Mouse (Mus musculus) kidney, embryonic 16.5 days (tissue): Measurements from ENCODE around the gene Nova2. TPM values are rescaled to one million over a fixed set of nuclear protein-coding genes. Genes with fewer than 3 reads are reported as not detected.

Experiments used
- ATAC-seq: fragments of 200-750 bp; cut with Nextera tagmentation; 2 replicates; pipeline ENCODE4 v1.8.0; 2017; ENCODE audit warnings: moderate TSS enrichment; ENCODE audit not compliant: low FRiP score, low TSS enrichment
- H3K27ac ChIP-seq: fragments of 300-500 bp; sonication (generic); 2 replicates; pipeline ENCODE4 v1.5.1; 2014; ENCODE audit warnings: low read length
- H3K27me3 ChIP-seq: fragments of 300-500 bp; sonication (generic); 2 replicates; pipeline ENCODE4 v1.6.1; 2014; ENCODE audit warnings: low read length, control low read depth, mixed read lengths; ENCODE audit not compliant: insufficient read depth
- H3K36me3 ChIP-seq: fragments of 300-500 bp; sonication (generic); 2 replicates; pipeline ENCODE4 v1.6.1; 2014; ENCODE audit warnings: low read length, control low read depth, mixed read lengths; ENCODE audit not compliant: insufficient read depth
- H3K4me1 ChIP-seq: fragments of 300-500 bp; sonication (generic); 2 replicates; pipeline ENCODE4 v1.6.1; 2014; ENCODE audit warnings: low read length, control low read depth, mixed read lengths; ENCODE audit not compliant: insufficient read depth
- H3K4me2 ChIP-seq: fragments of 300-500 bp; sonication (generic); replicated peaks from 2 replicates; pipeline ENCODE4 v1.6.1; 2014; ENCODE audit warnings: low read depth, low read length
- H3K4me3 ChIP-seq: fragments of 300-500 bp; sonication (generic); 2 replicates; pipeline ENCODE4 v1.5.1; 2014; ENCODE audit warnings: mild to moderate bottlenecking, low read length
- H3K9ac ChIP-seq: fragments of 300-500 bp; sonication (generic); replicated peaks from 2 replicates; pipeline ENCODE4 v1.6.1; 2014; ENCODE audit warnings: low read length
- H3K9me3 ChIP-seq: fragments of 300-500 bp; sonication (generic); 2 replicates; pipeline ENCODE4 v1.6.1; 2016; ENCODE audit warnings: low read length, control low read depth
- whole genome bisulfite sequencing: fragments of 180-500 bp; shearing (Covaris S2); extraction: QIAGEN DNeasy Blood & Tissue Kit; methylation state at CpG from one replicate; pipeline ENCODE4 v1.1.7; 2014; 5-methylcytosine and 5-hydroxymethylcytosine counted together
- polyA plus RNA-seq: library from polyadenylated mRNA; unstranded; fragments of >200 nt; fragmentation: Nextera tagmentation; extraction: Ambion mirVana; gene quantifications from 2 replicates; pipeline ENCODE4 v1.2.1, GENCODE M21; 2015

The Nova2 gene
- polyA plus RNA-seq, 1 experiment from 2014 or later: 0.77 TPM

DNA sequence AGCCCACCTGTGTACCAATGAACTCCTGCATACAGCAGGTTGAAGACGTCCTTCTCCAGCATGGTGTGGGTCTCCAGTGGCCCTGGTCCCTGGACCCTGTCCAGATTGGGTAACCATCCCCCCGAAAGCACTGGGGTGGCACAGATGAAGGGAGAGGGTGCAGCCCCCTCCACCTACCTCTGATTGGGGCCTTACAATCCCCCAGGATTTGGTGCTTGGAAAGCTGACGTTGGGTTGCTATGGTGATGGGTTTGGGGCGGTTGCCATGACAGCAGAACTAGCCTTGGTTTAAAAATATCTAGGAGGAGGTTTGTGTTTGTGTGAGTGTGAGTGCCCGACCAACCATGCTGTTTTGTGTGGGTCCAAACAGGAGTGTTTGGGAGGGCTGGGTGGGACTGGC, 2.9 kb upstream of the Nova2 start:
- Histone ChIP-seq H3K36me3 (no peaks in the 10 kb centered on the region), H3K9me3 (no peaks in the 10 kb centered on the region), H3K4me1 (peaks cover 9% of the 10 kb centered on the region; the same call in 1 of the 2 replicates), H3K4me3 (no peak overlapping the region), H3K27me3 (peaks cover 57% of the 10 kb centered on the region), H3K9ac (no peak overlapping the region), H3K4me2 (no peak overlapping the region), H3K27ac (no peak overlapping the region)
- ATAC-seq: no peak
- WGBS: 48% methylated on average over 5 of the region's 5 CpGs

DNA sequence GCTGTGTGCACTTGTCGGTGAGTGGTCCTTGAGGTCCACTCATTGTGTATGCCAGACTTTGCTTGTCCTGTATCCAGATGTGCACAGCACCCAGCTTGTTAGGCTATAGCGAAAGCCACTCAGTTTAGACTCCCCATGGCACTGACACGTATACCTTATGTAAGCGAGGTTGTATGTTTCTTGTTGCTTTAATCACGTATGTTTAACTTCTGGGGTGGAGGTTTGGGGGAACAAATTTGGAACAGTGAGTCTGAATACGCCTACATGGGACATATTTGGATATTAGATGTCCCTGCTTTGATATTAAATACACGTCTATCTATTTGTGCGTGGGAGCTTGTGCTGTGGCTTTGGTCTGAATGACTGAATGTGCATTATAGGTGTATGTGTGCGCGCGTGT, 2.4 kb upstream of the Nova2 start:
- no peak for ATAC-seq
- peaks cover 60% of the 10 kb centered on the region for H3K27me3 ChIP-seq
- WGBS: 69% methylated on average over 11 of the region's 11 CpGs

DNA sequence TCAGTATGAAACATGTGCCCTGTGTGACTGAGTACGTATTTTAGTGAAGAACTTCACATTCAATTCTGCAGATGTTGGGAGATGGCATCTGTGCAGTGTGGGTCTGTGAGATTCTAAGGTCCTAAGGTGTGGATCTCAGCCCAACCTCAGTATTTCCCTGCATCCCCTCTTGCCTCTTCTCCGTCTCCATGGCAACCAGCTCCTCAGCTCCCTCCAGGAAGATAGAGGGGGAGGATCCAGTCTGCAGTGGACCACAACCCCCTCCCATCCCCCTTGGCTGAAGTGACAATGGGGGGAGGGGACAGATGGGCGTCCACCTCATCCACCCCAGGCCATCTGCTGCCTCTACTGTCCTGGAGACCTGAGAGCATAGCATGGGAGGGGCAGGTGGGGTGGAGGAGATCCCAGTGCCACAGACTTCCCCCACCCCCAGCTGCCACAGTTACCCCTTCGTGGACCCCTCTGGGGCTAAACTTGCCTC, 1.9 kb upstream of the Nova2 start:
- H3K27me3 ChIP-seq: peaks cover 62% of the 10 kb centered on the region

More for the DNA sequence above, 2.4 kb upstream of the Nova2 start:
- Histone ChIP-seq H3K4me1 (peaks cover 9% of the 10 kb centered on the region; the same call in 1 of the 2 replicates), H3K36me3 (no peaks in the 10 kb centered on the region), H3K4me2 (no peak overlapping the region), H3K27ac (no peak overlapping the region), H3K9ac (no peak overlapping the region), H3K4me3 (no peak overlapping the region), H3K9me3 (no peaks in the 10 kb centered on the region)

DNA sequence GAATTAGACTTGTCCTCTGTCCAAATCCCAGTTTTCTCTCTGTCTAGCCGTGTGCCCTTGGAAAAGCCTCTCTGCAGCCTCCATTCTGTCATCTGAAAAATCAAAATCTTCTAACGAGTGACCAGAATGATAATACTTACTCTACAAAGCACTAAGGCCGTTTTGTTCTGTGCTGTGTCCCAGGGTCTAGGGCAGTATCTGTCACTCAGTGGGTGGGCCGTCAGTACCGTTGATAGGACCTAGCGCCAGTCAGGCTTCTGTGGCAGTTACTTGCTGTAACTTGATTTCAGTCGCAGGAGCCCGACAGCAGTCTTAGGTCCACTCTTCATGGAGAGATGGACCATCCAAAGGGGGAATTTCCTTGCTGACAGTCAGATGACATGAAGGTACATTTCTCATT, 1.4 kb upstream of the Nova2 start:
- H3K4me1 ChIP-seq: peaks cover 9% of the 10 kb centered on the region; the same call in 1 of the 2 replicates
- WGBS: 10% methylated on average over 8 of the region's 8 CpGs
- H3K9me3 ChIP-seq: no peaks in the 10 kb centered on the region
- peaks cover 60% of the 10 kb centered on the region for H3K27me3 ChIP-seq
- ATAC-seq: no peak
- no peak overlapping the region for H3K27ac ChIP-seq
- H3K4me3 ChIP-seq: no peak overlapping the region
- no peak overlapping the region for H3K4me2 ChIP-seq
- H3K9ac ChIP-seq: no peak overlapping the region
- H3K36me3 ChIP-seq: no peaks in the 10 kb centered on the region

More for the DNA sequence above, 1.9 kb upstream of the Nova2 start:
- Histone ChIP-seq H3K4me2 (no peak overlapping the region), H3K27ac (no peak overlapping the region), H3K9ac (no peak overlapping the region), H3K36me3 (no peaks in the 10 kb centered on the region), H3K4me3 (no peak overlapping the region), H3K4me1 (peaks cover 9% of the 10 kb centered on the region; the same call in 1 of the 2 replicates), H3K9me3 (no peaks in the 10 kb centered on the region)
- 34% methylated on average over 4 of the region's 4 CpGs for WGBS
- ATAC-seq: no peak

DNA sequence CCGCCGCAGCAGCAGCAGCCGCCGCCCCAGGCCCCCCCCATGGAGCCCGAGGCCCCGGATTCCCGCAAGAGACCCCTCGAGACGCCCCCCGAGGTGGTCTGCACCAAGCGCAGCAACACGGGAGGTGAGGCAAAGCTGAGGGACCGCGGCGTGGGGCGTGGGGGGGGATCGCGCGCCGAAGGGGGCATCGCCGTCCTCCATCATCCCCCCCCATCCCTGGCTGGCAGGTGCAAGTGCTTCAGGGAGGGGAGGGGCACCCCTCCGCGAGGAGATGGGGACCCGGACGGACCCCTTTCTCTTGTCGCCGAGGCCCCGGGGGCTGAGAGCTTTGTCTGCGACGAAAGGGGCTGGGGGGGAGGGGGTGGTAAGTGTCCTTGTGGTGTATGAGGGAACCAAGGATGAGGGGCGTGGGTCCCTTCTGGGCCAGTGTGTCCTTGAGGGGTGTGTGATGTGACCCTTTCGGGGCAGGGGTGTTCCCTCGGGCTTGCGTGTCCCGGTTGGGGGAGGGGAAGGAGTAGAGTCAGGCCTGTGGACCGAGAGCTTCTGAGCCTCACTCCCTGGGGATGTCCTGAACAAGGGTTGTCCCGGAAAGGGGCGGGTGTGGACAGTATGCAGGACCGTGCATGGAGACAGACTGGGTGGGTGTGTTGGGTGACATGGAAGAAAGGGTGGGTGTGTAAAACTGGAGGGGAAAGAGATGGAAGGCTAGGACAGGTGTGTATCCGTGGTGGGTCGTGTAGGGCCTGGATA, 528 bp downstream of the Nova2 start:
- Histone ChIP-seq H3K4me1 (peaks cover 9% of the 10 kb centered on the region; the same call in 1 of the 2 replicates), H3K27me3 (peaks cover 59% of the 10 kb centered on the region)

DNA sequence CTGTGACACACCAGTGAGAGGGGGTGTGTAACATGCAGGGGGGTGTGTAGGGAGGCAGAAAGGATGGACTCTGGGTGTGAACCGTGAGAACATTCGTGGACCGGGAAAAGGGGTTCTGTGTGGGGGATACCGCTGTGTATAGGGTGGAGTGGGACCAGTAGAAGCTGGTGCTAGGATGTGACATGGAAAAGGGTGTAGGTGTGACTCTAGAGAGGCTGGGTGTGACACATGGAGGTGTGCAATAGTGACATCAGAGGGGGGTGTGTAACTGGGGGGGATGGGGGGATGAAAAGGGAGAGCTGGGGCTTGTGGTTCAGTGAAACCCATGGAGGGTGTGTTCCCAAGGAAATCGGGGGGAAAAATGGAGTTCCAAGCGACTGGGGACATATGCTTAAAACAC, 1.2 kb downstream of the Nova2 start:
- Histone ChIP-seq H3K27ac (peak overlapping the region; percentile 14; the same call in 1 of the 2 replicates), H3K4me3 (peak overlapping the region; percentile 57), H3K36me3 (no peaks in the 10 kb centered on the region), H3K27me3 (peaks cover 59% of the 10 kb centered on the region), H3K4me2 (peak overlapping the region; percentile 26), H3K9ac (no peak overlapping the region), H3K9me3 (no peaks in the 10 kb centered on the region), H3K4me1 (peaks cover 9% of the 10 kb centered on the region; the same call in 1 of the 2 replicates)
- 0 out of 2 replicates have a peak, but pooled peaks have one; percentile 16 for ATAC-seq
- 50% methylated on average over 6 of the region's 6 CpGs for WGBS

More for the DNA sequence above, 528 bp downstream of the Nova2 start:
- ATAC-seq: peak; percentile 49
- H3K27ac ChIP-seq: peak overlapping the region; percentile 51; the same call in 1 of the 2 replicates
- peak overlapping the region; percentile 81 for H3K4me2 ChIP-seq
- no peaks in the 10 kb centered on the region for H3K36me3 ChIP-seq
- no peaks in the 10 kb centered on the region for H3K9me3 ChIP-seq
- H3K4me3 ChIP-seq: peak overlapping the region; percentile 57
- H3K9ac ChIP-seq: peak overlapping the region; percentile 69
- 2% methylated on average over 17 of the region's 42 CpGs for WGBS

DNA sequence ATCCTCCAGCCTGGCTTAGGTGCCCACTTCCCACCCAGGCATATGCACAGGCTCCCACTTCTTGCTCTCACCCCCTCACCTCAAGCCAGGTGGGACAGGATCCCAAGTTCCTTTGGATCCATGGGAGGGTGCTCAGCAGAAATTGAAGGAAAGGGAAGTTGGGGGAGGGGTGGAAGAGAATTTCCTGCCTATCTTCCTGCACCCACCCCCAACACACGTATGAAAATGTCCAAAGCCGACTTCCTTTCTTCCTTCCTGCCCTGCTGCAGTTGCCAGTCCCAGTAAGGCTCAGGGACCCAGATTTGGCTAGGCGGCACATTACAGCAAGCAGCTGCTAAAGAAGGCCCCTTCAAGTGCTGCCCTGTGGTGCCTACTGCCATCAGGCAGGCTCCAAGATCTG, 2.1 kb downstream of the Nova2 start:
- 31% methylated on average over 3 of the region's 3 CpGs for WGBS
- Histone ChIP-seq H3K4me3 (peak overlapping the region; percentile 57; the same call in 1 of the 2 replicates), H3K4me2 (peak overlapping the region; percentile 26)

DNA sequence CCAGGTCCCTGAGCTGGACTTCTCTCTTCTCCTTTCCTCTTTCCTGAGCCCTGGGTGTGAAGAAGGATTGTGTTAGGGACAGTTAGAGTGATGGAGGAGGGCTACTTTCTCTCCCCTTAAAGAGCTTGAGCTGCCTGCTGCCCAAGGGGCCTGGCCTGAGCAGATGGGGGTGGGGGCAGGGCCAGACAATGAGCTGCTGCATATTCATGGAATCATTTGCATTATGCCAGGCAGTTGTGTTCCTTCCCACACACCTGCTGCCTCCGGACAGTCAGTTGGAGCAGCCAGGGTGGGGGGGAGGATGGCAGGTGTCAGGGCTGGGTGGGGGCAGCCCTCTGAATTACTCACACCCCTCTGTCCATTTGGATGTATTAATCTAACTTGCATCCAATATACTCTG, 16.7 kb downstream of the Nova2 start:
- Histone ChIP-seq H3K36me3 (no peaks in the 10 kb centered on the region), H3K4me2 (no peak overlapping the region), H3K4me1 (no peaks in the 10 kb centered on the region), H3K9ac (no peak overlapping the region), H3K4me3 (no peak overlapping the region), H3K27me3 (peaks cover 4% of the 10 kb centered on the region; the same call in 1 of the 2 replicates), H3K9me3 (no peaks in the 10 kb centered on the region), H3K27ac (no peak overlapping the region)
- no peak for ATAC-seq
- WGBS: 38% methylated on average over 1 of the region's 1 CpGs

More for the DNA sequence above, 2.1 kb downstream of the Nova2 start:
- peaks cover 9% of the 10 kb centered on the region; the same call in 1 of the 2 replicates for H3K4me1 ChIP-seq
- no peak overlapping the region for H3K9ac ChIP-seq
- H3K9me3 ChIP-seq: no peaks in the 10 kb centered on the region
- ATAC-seq: no peak
- peak overlapping the region; percentile 14; the same call in 1 of the 2 replicates for H3K27ac ChIP-seq
- H3K27me3 ChIP-seq: peaks cover 51% of the 10 kb centered on the region
- H3K36me3 ChIP-seq: no peaks in the 10 kb centered on the region

DNA sequence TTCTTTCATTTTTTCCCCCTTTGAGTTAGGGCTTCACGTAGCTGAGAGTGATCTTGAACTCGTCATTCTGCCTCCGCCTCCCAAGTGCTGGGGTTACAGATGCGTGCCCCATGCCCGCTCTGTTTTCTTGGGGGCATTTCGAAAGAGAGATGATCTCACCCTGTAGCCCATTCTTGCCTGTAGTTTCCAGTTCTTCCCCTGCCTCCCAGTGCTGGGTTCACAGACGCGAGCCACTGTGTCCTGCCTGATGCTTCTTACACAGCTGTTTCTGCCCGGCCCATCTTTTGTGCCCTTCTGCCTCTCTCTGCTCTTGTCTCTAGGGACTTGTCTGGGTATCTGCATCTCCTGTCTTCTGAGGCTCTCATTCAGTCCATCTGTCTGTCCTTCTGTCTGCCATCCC, 17.1 kb downstream of the Nova2 start:
- ATAC-seq: no peak
- Histone ChIP-seq H3K4me2 (no peak overlapping the region), H3K36me3 (no peaks in the 10 kb centered on the region), H3K9ac (no peak overlapping the region), H3K4me3 (no peak overlapping the region), H3K27me3 (peaks cover 4% of the 10 kb centered on the region; the same call in 1 of the 2 replicates), H3K9me3 (no peaks in the 10 kb centered on the region), H3K4me1 (no peaks in the 10 kb centered on the region), H3K27ac (no peak overlapping the region)
- 63% methylated on average over 9 of the region's 9 CpGs for WGBS

DNA sequence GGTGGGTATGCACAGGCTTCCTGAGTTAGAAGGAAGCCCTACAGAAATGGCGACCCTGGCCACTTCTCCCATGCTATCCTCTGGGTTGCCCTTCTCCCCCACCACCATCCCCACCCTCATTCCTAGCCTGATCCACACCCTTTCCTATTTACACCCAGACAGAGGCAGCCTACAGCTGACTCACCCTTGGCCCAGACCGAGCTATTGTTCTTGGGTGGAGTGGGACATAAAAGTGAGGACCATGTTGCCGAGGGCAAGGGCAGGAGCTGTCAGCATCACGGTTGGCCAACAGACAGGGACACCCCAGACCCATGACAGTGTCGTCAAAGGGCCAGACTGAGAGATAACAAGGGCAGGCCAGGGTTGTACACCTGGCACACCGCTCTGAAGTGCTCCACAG, 22.5 kb downstream of the Nova2 start:
- peak; percentile 62; the same call in 1 of the 2 replicates for ATAC-seq
- WGBS: 72% methylated on average over 6 of the region's 6 CpGs
- no peaks in the 10 kb centered on the region for H3K9me3 ChIP-seq
- no peak overlapping the region for H3K27ac ChIP-seq
- no peak overlapping the region for H3K4me2 ChIP-seq
- H3K27me3 ChIP-seq: peaks cover 12% of the 10 kb centered on the region
- H3K9ac ChIP-seq: no peak overlapping the region
- no peak overlapping the region for H3K4me3 ChIP-seq
- H3K4me1 ChIP-seq: no peaks in the 10 kb centered on the region
- H3K36me3 ChIP-seq: no peaks in the 10 kb centered on the region
